8 mouse cellular contexts compared by ENCODE assay signal in genomic region chr10:42307980-42308686, GRCm38 (mm10). TPM values are rescaled to one million over a fixed set of nuclear protein-coding genes. Genes with fewer than 3 reads are reported as not detected.
DNase-seq lines count a peak whose midpoint lies in the region; ATAC-seq and TF ChIP-seq lines count a peak whose summit lies in the region.

No protein-coding gene starts in this region.

- H3K4me2 ChIP-seq in forebrain, embryonic 16.5 days (ENCODE audit: low read length), result peak overlapping the region; percentile 48

- TF ChIP-seq POLR2A in olfactory bulb, adult 2 months (IDR thresholded peaks at IDR 0.05; ENCODE audit: insufficient read depth, low read depth, low read length), result no peak
- no peak for TF ChIP-seq POLR2A in thymus, adult 2 months (IDR thresholded peaks at IDR 0.05; ENCODE audit: control insufficient read depth, extremely low read depth, insufficient read depth, low read length, poor library complexity)

- no peaks in the 10 kb centered on the region for H3K36me3 ChIP-seq in forebrain, embryonic 16.5 days (ENCODE audit: control insufficient read depth, insufficient read depth)
- no peaks in the 10 kb centered on the region for H3K36me3 ChIP-seq in thymus, adult 2 months (ENCODE audit: control insufficient read depth, insufficient read depth, low read length)

- DNase-seq in ES-CJ7 (ENCODE audit: low read depth, low spot score), result peak; percentile 83
- peak; percentile 51 for DNase-seq in cerebellum, adult 11 months
- peak; percentile 42 for DNase-seq in heart, postnatal 25 days (ENCODE audit: low spot score)
- DNase-seq in layer of hippocampus, adult 18-20 months (ENCODE audit: low spot score in 2 of 2), result peak; percentile 74 to 88
- DNase-seq in lung, adult 18-20 months, result peak; percentile 42 to 52
- peak; percentile 73 for DNase-seq in thymus, adult 2 months

- intact Hi-C loops in heart, postnatal 25 days (cut with DNase I), result loop anchor here (1.0 to 2.0 kb wide), 2 partner anchors 329 to 427 kb away; no protein-coding TSS in a partner anchor

- H3K27me3 ChIP-seq in forebrain, embryonic 16.5 days (replicated peaks; ENCODE audit: control insufficient read depth, insufficient read depth, low read length), result no peaks in the 10 kb centered on the region
- no peaks in the 10 kb centered on the region for H3K27me3 ChIP-seq in thymus, adult 2 months (ENCODE audit: control insufficient read depth, insufficient read depth, low read length)

- H3K4me3 ChIP-seq in forebrain, embryonic 16.5 days (replicated peaks; ENCODE audit: low read length), result peak overlapping the region; percentile 25
- H3K4me3 ChIP-seq in olfactory bulb, adult 2 months (ENCODE audit: insufficient read depth, low read depth, low read length), result peak overlapping the region; percentile 41
- H3K4me3 ChIP-seq in thymus, adult 2 months (ENCODE audit: control insufficient read depth, insufficient read depth, low read length), result no peak overlapping the region

- no peaks in the 10 kb centered on the region for H3K9me3 ChIP-seq in forebrain, embryonic 16.5 days (ENCODE audit: control insufficient read depth, low read length)

- ATAC-seq in forebrain, embryonic 16.5 days, result peak; percentile 75

- peaks cover 6% of the 10 kb centered on the region; the same call in 1 of the 2 replicates for H3K4me1 ChIP-seq in forebrain, embryonic 16.5 days (replicated peaks; ENCODE audit: control insufficient read depth, insufficient read depth, low read length)
- H3K4me1 ChIP-seq in olfactory bulb, adult 2 months (ENCODE audit: control insufficient read depth, insufficient read depth, low read length), result no peaks in the 10 kb centered on the region
- no peaks in the 10 kb centered on the region for H3K4me1 ChIP-seq in thymus, adult 2 months (replicated peaks; ENCODE audit: control insufficient read depth, insufficient read depth, low read length)

- H3K9ac ChIP-seq in forebrain, embryonic 16.5 days (replicated peaks; ENCODE audit: low read depth, low read length), result 0 out of 2 replicates have a peak overlapping the region, but pooled peaks have one; percentile 28

- TF ChIP-seq CTCF in olfactory bulb, adult 2 months (IDR thresholded peaks at IDR 0.05; ENCODE audit: insufficient read depth, low read depth, low read length), result peak; percentile 90
- peak; percentile 70; the same call in 1 of the 2 replicates for TF ChIP-seq CTCF in thymus, adult 2 months (IDR thresholded peaks at IDR 0.05; ENCODE audit: borderline replicate concordance, control insufficient read depth, extremely low read depth, insufficient read depth, low read length, poor library complexity)

- H3K27ac ChIP-seq in forebrain, embryonic 16.5 days (ENCODE audit: low read length), result no peak overlapping the region
- H3K27ac ChIP-seq in olfactory bulb, adult 2 months (ENCODE audit: insufficient read depth, low read depth, low read length), result no peak overlapping the region
- H3K27ac ChIP-seq in thymus, adult 2 months (ENCODE audit: control insufficient read depth, insufficient read depth, low read length), result no peak overlapping the region

- 5% methylated on average over 20 of the region's 20 CpGs for WGBS in forebrain, embryonic 16.5 days
- 5% methylated on average over 20 of the region's 20 CpGs for WGBS in olfactory bulb, adult 2 months
- WGBS in thymus, adult 2 months, result 25% methylated on average over 20 of the region's 20 CpGs

RNA-seq across cellular contexts. Expression of gene Foxo3, which starts 31.6 kb away (rescaled TPM):
- 4.7 and 4.8 TPM in 2 replicates for polyA plus RNA-seq in forebrain, embryonic 16.5 days (2015; fragmentation: Nextera tagmentation; extraction: Ambion mirVana)
- total RNA-seq in heart, postnatal 25 days (2021), result 10 to 100 TPM; 69.7 to 90.2 TPM
- 10 to 100 TPM; 51.2 to 55.5 TPM for total RNA-seq in layer of hippocampus, adult 18-20 months (2021)
- polyA plus RNA-seq in olfactory bulb, adult 2 months (2012; ENCODE audit: insufficient read depth, insufficient read length, low replicate concordance, missing spikeins), result 89.0 TPM in 1 of 2 replicates, not detected in the other
- 76.6 and 83.4 TPM in 2 replicates for polyA plus RNA-seq in thymus, adult 2 months (2012; rRNA removed)
